Mouse (Mus musculus) testis, postnatal 14 days (tissue): ENCODE results near the gene 6030468B19Rik.
"Not testable (repeated sequence)": the region's sequence is repeated elsewhere in the genome, so short reads cannot be mapped to it uniquely, and the experiment has no call there.

Source experiments
- DNase-seq: peaks from one replicate; pipeline ENCODE4 v3.0.0; 2021; ENCODE audit warnings: low spot score

6030468B19Rik gene

GRCm38 (mm10) chr11:117829671-117830215 is 32.3 kb downstream of the 6030468B19Rik start:
- DNase-seq, result no peak

DNA sequence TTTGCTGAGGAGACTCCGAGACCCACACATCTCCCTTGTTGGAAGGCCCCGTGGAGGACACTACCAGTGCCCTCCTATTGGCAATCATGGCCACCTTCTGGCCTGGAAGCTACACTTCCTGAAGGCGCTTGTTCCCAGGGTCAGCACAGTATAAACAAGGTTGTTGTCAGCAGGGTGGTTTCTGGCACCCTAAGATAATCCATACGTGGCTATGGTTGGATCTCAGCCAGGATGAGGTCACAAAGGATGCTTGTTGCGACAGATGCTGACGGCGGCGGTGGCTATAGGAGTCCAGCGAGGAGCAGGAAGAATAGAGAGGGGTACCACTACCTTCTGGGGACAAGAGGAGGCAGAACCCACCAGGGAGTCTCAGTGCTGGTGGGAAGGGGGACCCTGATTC is 32.9 kb downstream of the 6030468B19Rik start:
- no peak for DNase-seq

DNA sequence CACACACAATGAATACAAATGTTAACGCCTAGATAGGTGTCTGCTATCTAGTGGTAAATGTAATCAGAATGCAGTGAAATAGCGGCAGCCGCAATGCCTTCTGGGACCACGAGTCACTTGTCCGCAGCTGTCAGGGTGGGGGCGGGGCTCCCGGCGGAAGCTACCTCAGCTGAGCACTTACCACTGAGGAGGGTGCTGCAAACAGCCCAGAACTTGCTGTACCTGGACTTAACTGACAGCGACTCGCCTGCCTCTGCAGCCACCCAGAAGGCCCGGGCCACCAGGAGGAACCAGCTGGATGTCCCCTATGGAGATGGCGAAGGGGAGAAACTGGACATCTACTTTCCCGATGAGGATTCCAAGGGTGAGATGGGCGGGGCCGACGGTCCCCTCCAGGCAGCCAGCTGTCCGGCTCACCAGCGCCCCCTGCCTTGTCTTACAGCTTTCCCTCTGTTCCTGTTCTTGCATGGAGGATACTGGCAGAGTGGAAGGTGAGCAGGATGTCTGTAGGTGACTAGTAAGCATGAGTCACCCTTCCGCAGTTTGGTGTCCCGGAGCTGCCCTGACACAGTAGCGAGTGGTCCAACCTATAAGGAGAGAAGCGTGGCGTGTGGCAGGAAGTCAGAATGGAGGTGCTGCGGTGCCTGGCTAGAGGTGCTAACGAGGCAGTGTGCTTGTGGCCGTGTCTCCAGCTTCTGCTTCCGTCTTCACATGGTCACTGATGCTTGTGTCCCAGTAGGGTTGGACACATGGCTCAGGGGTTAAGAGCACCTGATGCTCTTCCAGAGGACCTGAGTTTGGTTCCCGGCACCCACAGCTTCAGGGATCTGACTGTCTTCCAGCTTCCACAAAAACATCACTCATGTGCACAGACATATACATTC is 34.9 kb downstream of the 6030468B19Rik start:
- peak; percentile 82 for DNase-seq

GRCm38 (mm10) chr11:117833509-117833908 is 36.0 kb downstream of the 6030468B19Rik start:
- not testable (repeated sequence) for DNase-seq

GRCm38 (mm10) chr11:117834086-117834485 is 36.6 kb downstream of the 6030468B19Rik start:
- no peak for DNase-seq

DNA sequence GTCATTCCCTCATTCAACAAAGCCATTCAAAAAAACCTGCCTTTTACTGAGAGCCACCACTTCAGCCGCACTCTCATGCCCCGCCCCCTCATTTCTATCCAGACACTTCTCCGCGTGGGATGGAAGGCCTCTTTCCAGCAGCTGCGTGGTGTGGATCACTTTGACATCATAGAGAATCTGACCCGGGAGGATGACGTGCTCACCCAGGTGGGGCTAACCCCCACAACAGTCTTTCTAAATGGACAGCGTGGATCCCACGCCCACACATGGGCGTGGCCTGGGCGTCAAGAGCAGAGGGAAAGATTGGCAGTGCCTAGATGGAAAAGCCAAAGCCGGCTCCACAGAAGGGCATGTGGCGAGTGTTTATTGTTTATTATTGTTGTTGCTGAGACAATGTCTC is 38.8 kb downstream of the 6030468B19Rik start:
- peak; percentile 69 for DNase-seq

DNA sequence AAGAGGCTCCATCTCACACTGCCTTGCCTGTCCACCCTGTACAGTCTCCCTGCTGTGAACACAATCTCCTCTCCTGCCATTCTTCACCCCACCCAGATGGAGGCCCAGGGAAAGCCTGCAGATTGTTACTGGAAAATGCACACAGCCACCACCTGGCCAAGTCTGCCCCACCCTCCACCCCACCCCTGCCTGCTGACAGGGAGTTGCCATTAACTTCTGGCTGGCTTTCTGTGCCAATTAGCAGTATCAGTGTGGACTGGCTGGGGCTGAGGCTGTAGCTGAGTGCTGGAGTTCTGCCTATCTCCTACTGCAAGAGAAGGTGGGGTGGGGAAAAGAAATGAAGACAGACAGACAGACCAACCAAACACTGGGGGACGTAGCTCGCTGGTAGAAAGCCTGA is 41.1 kb downstream of the 6030468B19Rik start:
- DNase-seq, result no peak

GRCm38 (mm10) chr11:117839021-117839420 is 41.6 kb downstream of the 6030468B19Rik start:
- no peak for DNase-seq

DNA sequence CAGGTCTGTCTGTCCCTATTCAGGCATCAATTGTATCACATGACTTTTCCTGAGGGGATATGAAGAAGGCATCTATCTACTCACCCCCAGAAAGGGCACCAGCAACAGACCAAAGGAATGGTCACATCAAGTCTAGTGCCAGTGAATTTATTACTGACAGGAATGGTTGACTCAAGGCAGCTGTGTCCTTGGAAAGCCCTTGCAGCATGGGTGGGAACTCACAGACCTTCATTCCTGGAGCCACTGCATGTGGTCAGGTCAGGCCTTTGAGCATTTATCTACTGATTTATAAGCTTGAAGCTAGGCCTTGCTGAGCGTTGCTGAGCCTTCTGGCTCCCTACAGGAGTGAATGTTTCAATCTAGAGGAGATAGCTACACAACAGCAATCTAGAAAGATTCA is 43.5 kb downstream of the 6030468B19Rik start:
- DNase-seq, result no peak

GRCm38 (mm10) chr11:117843434-117843833 is 46.0 kb downstream of the 6030468B19Rik start:
- no peak for DNase-seq

- no peak for DNase-seq
Measured at GRCm38 (mm10) chr11:117844997-117845396, 47.5 kb downstream of the 6030468B19Rik start.

- no peak for DNase-seq
Measured at GRCm38 (mm10) chr11:117845651-117846050, 48.2 kb downstream of the 6030468B19Rik start.

- DNase-seq, result no peak
Measured at GRCm38 (mm10) chr11:117846640-117847039, 49.2 kb downstream of the 6030468B19Rik start.

- no peak for DNase-seq
Measured at GRCm38 (mm10) chr11:117847593-117848215, 50.2 kb downstream of the 6030468B19Rik start.

- DNase-seq, result peak; percentile 48
Measured at GRCm38 (mm10) chr11:117848271-117848984, 51.0 kb downstream of the 6030468B19Rik start.

DNA sequence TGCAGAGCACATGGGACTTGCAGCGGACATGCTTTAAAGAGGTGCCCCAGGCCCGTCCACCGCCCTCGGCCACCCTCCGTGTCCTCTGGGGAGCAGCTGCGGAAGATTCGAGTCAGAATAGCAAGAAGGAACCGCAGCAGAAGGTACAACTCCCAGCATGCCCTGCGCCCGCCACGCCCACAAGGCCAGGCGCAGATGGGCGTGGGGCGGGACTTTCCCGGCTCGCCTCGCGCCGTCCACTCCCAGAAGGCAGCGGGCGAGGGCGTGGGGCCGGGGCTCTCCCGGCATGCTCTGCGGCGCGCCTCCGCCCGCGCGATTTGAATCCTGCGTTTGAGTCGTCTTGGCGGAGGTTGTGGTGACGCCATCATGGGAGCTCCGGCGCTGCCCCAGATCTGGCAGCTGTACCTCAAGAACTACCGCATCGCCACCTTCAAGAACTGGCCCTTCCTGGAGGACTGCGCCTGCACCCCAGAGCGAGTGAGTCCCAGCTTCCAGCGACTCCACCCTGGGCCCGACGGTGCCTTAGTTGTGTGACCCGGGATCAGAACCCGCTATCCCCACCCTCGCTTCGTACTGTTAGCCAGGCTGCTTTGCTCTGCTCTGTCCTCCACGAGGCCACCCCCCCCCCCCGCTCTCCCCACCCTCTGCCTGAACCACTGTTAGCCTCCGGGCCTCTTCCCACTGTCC is 51.7 kb downstream of the 6030468B19Rik start, which contains the start of gene Birc5:
Gene Birc5 (plus strand): TSS at position 267 of the 687 bp plus-strand sequence.
- DNase-seq, result peak; percentile 95

DNA sequence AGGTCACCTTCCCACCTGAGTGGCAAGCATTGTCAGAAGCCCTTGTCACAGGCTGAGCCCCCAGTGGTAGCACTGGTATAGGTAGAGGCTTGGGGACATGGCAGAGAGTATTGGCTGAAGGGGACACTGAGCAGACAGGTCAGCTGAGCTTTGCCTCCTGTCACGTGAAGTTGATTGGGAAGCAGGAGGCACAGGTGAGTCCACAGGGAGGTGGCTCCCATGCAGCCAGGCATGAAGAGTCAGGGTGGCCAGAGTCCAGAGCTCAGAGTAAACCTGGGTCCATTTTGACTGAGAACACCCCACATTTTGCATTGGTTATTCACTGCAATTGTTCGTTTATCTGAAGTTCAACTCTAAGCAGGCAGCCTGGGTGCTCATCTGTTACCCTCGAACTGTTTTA is 55.4 kb downstream of the 6030468B19Rik start:
- DNase-seq, result no peak

DNA sequence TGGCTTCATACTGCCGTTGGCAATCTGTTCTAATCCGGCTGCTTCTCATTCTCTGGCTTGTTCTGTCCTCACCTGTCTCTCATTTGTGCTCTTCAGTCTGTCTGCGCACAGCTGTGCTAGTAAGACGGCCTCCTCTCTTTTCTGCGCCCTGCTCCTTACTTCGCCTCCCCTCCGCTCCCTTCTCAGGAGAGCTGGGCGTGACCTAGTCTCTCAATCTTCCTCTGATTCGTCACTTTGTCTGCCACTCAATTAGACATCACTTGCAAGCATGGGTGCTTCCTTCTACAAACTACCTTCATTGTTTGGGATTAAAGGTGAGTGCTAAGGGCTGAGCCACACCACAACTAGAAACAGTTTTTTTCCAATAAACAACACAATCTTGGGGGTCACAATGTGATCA is 56.8 kb downstream of the 6030468B19Rik start:
- DNase-seq, result no peak

DNA sequence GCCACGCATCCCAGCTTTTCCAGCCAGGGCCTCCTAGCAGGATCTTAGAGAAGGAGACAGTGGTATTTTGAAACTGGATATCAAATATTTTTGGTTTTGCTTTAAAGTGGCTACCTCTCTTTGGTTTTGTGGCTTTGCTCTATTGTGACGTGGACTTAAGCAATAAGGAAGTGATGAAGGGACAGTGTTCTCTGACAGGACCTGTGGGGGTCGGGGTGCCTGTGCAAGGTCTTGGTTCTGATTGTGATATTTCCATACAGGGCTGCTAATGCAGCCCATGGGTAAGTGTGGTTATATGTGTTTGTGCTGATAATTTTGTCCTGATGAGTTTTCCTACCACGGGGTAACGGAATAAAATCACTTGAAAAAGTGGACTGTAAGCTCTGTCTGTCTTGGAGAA is 57.9 kb downstream of the 6030468B19Rik start:
- no peak for DNase-seq

DNA sequence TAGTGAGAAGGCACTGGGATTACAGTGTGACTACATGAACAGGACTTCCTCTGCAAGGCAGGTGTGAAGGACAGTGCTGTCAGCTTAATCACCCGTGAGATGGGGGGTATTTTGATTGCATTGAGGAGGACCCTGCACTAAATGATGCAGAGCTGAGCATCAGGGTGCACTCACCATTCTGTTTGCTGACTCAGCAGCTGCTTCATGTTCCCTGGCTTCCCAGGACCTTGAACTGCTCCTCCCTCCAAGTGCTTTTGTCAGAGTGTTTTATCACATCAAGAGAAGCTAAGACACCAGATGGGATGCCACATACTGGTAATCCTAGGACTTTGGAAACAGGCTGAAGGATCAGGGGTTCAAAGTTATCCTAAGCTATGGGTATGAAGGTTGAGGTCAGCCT is 58.5 kb downstream of the 6030468B19Rik start:
- no peak for DNase-seq
